ENCODE assay signal across 8 mouse cellular contexts in the genomic region with DNA sequence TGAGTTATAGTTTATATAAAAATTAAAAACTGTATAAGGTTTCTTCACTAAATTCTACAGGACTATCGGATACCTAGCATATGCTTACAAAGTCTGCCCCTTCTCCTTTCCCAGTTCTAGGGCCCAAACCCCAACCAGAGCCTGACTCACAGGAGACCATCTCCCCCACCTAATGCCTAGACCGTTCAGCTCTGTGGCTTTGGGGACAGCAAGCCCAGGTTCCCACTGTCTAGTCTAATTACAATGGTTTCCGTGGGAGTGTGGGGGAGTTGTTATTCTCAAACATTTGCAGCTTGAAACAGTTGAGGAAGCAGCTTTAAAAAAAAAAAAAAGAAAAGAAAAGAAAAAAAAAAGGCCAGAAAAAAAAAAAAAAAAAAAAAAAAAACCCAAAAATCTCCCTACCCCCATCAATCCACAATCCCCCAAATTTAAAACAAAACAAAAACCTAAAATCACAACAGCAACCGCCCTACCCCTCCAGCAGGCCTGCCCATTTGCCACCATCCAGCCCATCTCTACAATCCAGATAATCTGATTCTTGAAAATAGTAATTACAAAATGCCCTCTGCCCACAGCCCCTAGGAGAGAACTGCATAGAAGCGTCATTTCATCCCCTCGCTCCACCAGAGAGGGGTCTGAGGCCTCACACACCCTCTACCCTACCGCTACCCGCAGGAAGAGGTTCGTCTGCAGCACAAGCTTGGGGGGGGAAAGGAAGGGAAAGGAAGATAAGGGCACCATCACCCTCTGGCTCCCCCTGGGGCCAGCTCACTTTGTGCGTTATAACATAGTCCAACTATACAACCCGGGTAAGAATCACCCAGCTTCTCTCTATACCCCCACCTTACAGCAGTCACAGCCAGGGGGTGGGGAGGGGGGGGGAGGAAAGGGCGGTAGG. TPM values are rescaled to one million over a fixed set of nuclear protein-coding genes. Genes with fewer than 3 reads are reported as not detected.
DNase-seq lines count a peak whose midpoint lies in the region; ATAC-seq and TF ChIP-seq lines count a peak whose summit lies in the region.

No protein-coding gene starts in this region.

- DNase-seq in 416B (ENCODE audit: low read depth), result peak; percentile 90
- peak; percentile 59 for DNase-seq in liver, embryonic 11.5 days (ENCODE audit: low spot score)
- DNase-seq in urinary bladder, postnatal 25 days (ENCODE audit: low spot score), result no peak
- DNase-seq in cerebellum, postnatal 4 days (ENCODE audit: low spot score in 2 of 2), result no peak

- H3K27ac ChIP-seq in embryonic facial prominence, embryonic 13.5 days, result peak overlapping the region; percentile 96
- H3K27ac ChIP-seq in liver, embryonic 11.5 days (ENCODE audit: low read depth, low read length), result peak overlapping the region; percentile 96
- H3K27ac ChIP-seq in small intestine, adult 2 months (ENCODE audit: insufficient read depth, low read depth, low read length), result 0 out of 2 replicates have a peak overlapping the region, but pooled peaks have one; percentile 2

- peak overlapping the region; percentile 63 for H3K4me2 ChIP-seq in embryonic facial prominence, embryonic 13.5 days
- peak overlapping the region; percentile 71 for H3K4me2 ChIP-seq in liver, embryonic 11.5 days

- H3K9me3 ChIP-seq in erythroblast, embryonic 14.5 days (ENCODE audit: control insufficient read depth, low read length), result peaks cover 5% of the 10 kb centered on the region; the same call in 1 of the 2 replicates
- H3K9me3 ChIP-seq in embryonic facial prominence, embryonic 13.5 days, result no peaks in the 10 kb centered on the region
- H3K9me3 ChIP-seq in liver, embryonic 11.5 days (ENCODE audit: control insufficient read depth, low read length), result no peaks in the 10 kb centered on the region

- TF ChIP-seq CTCF in small intestine, adult 2 months (IDR thresholded peaks at IDR 0.05; ENCODE audit: extremely low read depth, insufficient read length, insufficient replicate concordance, low read depth, low read length), result no peak

- WGBS in embryonic facial prominence, embryonic 13.5 days, result 58% methylated on average over 11 of the region's 12 CpGs
- 32% methylated on average over 12 of the region's 12 CpGs for WGBS in liver, embryonic 11.5 days
- 67% methylated on average over 12 of the region's 12 CpGs for WGBS in small intestine, adult 2 months

- peaks cover 88% of the 10 kb centered on the region for H3K4me1 ChIP-seq in erythroblast, embryonic 14.5 days (ENCODE audit: control insufficient read depth)
- H3K4me1 ChIP-seq in embryonic facial prominence, embryonic 13.5 days, result peaks cover 21% of the 10 kb centered on the region
- H3K4me1 ChIP-seq in liver, embryonic 11.5 days (replicated peaks; ENCODE audit: control insufficient read depth, insufficient read depth, low read length), result peaks cover 50% of the 10 kb centered on the region
- H3K4me1 ChIP-seq in small intestine, adult 2 months (ENCODE audit: control insufficient read depth, insufficient read depth, insufficient read length, low read length), result peaks cover 9% of the 10 kb centered on the region

- no peaks in the 10 kb centered on the region for H3K27me3 ChIP-seq in erythroblast, embryonic 14.5 days (ENCODE audit: control insufficient read depth)
- H3K27me3 ChIP-seq in embryonic facial prominence, embryonic 13.5 days, result no peaks in the 10 kb centered on the region
- H3K27me3 ChIP-seq in liver, embryonic 11.5 days (replicated peaks; ENCODE audit: control insufficient read depth, insufficient read depth, low read length), result no peaks in the 10 kb centered on the region
- no peaks in the 10 kb centered on the region for H3K27me3 ChIP-seq in small intestine, adult 2 months (ENCODE audit: control insufficient read depth, insufficient read depth, low read length)

- H3K4me3 ChIP-seq in erythroblast, embryonic 14.5 days (replicated peaks), result peak overlapping the region; percentile 78
- 0 out of 2 replicates have a peak overlapping the region, but pooled peaks have one; percentile 75 for H3K4me3 ChIP-seq in embryonic facial prominence, embryonic 13.5 days
- H3K4me3 ChIP-seq in liver, embryonic 11.5 days (ENCODE audit: low read depth, low read length), result peak overlapping the region; percentile 72; the same call in 1 of the 2 replicates
- H3K4me3 ChIP-seq in small intestine, adult 2 months (ENCODE audit: low read depth, low read length), result no peak overlapping the region

- TF ChIP-seq POLR2A in small intestine, adult 2 months (IDR thresholded peaks at IDR 0.05; ENCODE audit: low read depth, low read length), result no peak

- ATAC-seq in erythroblast, adult 5-6 weeks (replicated peaks; ENCODE audit: low FRiP score, poor library complexity, severe bottlenecking), result no peak
- ATAC-seq in embryonic facial prominence, embryonic 13.5 days (ENCODE audit: insufficient number of reproducible peaks, insufficient read depth, low FRiP score, low TSS enrichment, low read depth), result no peak
- ATAC-seq in liver, embryonic 11.5 days (replicated peaks; ENCODE audit: low FRiP score), result peak; percentile 51

- H3K36me3 ChIP-seq in erythroblast, embryonic 14.5 days (ENCODE audit: control insufficient read depth), result peaks cover 75% of the 10 kb centered on the region
- H3K36me3 ChIP-seq in embryonic facial prominence, embryonic 13.5 days, result peaks cover 50% of the 10 kb centered on the region
- H3K36me3 ChIP-seq in liver, embryonic 11.5 days (ENCODE audit: control insufficient read depth, insufficient read depth, low read length), result peaks cover 29% of the 10 kb centered on the region
- peaks cover 46% of the 10 kb centered on the region for H3K36me3 ChIP-seq in small intestine, adult 2 months (ENCODE audit: control insufficient read depth, insufficient read depth, low read length)

- H3K9ac ChIP-seq in embryonic facial prominence, embryonic 13.5 days, result no peak overlapping the region
- H3K9ac ChIP-seq in liver, embryonic 11.5 days (ENCODE audit: low read depth, low read length), result no peak overlapping the region; the same call in 1 of the 2 replicates

RNA-seq across cellular contexts. Expression of a gene that starts 1.1 kb away (rescaled TPM):
- 54.6 and 55.9 TPM in 2 replicates for polyA plus RNA-seq in erythroblast, embryonic 14.5 days (2012)
- 20.2 and 21.5 TPM in 2 replicates for total RNA-seq in erythroblast, adult 5-6 weeks (2015; ENCODE audit: low replicate concordance)
- 35.1 and 37.9 TPM in 2 replicates for total RNA-seq in erythroblast, adult 5-6 weeks (2017; ENCODE audit: low replicate concordance)
- 90.4 and 92.5 TPM in 2 replicates for polyA plus RNA-seq in embryonic facial prominence, embryonic 13.5 days (2015; fragmentation: Nextera tagmentation; extraction: Ambion mirVana)
- polyA plus RNA-seq in liver, embryonic 11.5 days (2014; fragmentation: Nextera tagmentation; extraction: Ambion mirVana), result 128 and 140 TPM in 2 replicates
- 34.0 and 65.7 TPM in 2 replicates for polyA plus RNA-seq in small intestine, adult 2 months (2012; rRNA removed)

RNA-seq across cellular contexts. Expression of a gene that starts 23.1 kb away (rescaled TPM):
- polyA plus RNA-seq in erythroblast, embryonic 14.5 days (2012), result 0.01 and 0.02 TPM in 2 replicates
- not detected in 2 replicates for total RNA-seq in erythroblast, adult 5-6 weeks (2015; ENCODE audit: low replicate concordance)
- total RNA-seq in erythroblast, adult 5-6 weeks (2017; ENCODE audit: low replicate concordance), result not detected in 2 replicates
- polyA plus RNA-seq in embryonic facial prominence, embryonic 13.5 days (2015; fragmentation: Nextera tagmentation; extraction: Ambion mirVana), result 0.07 TPM in 1 of 2 replicates, not detected in the other
- 0.12 and 0.16 TPM in 2 replicates for polyA plus RNA-seq in liver, embryonic 11.5 days (2014; fragmentation: Nextera tagmentation; extraction: Ambion mirVana)
- not detected in 2 replicates for polyA plus RNA-seq in small intestine, adult 2 months (2012; rRNA removed)

RNA-seq across cellular contexts. Expression of a gene that starts 38.6 kb away (rescaled TPM):
- polyA plus RNA-seq in erythroblast, embryonic 14.5 days (2012), result 1.5 and 2.6 TPM in 2 replicates
- total RNA-seq in erythroblast, adult 5-6 weeks (2015; ENCODE audit: low replicate concordance), result 23.0 and 28.1 TPM in 2 replicates
- 27.9 and 31.8 TPM in 2 replicates for total RNA-seq in erythroblast, adult 5-6 weeks (2017; ENCODE audit: low replicate concordance)
- 14.4 and 15.2 TPM in 2 replicates for polyA plus RNA-seq in embryonic facial prominence, embryonic 13.5 days (2015; fragmentation: Nextera tagmentation; extraction: Ambion mirVana)
- 14.3 and 17.0 TPM in 2 replicates for polyA plus RNA-seq in liver, embryonic 11.5 days (2014; fragmentation: Nextera tagmentation; extraction: Ambion mirVana)
- 19.4 and 36.2 TPM in 2 replicates for polyA plus RNA-seq in small intestine, adult 2 months (2012; rRNA removed)

RNA-seq across cellular contexts. Expression of a gene that starts 42.8 kb away (rescaled TPM):
- not detected in 2 replicates for polyA plus RNA-seq in erythroblast, embryonic 14.5 days (2012)
- total RNA-seq in erythroblast, adult 5-6 weeks (2015; ENCODE audit: low replicate concordance), result not detected in 2 replicates
- total RNA-seq in erythroblast, adult 5-6 weeks (2017; ENCODE audit: low replicate concordance), result not detected in 2 replicates
- not detected in 2 replicates for polyA plus RNA-seq in embryonic facial prominence, embryonic 13.5 days (2015; fragmentation: Nextera tagmentation; extraction: Ambion mirVana)
- polyA plus RNA-seq in liver, embryonic 11.5 days (2014; fragmentation: Nextera tagmentation; extraction: Ambion mirVana), result not detected in 2 replicates
- 0.06 TPM in 1 of 2 replicates, not detected in the other for polyA plus RNA-seq in small intestine, adult 2 months (2012; rRNA removed)

RNA-seq across cellular contexts. Expression of a gene that starts 54.5 kb away (rescaled TPM):
- not detected in 2 replicates for polyA plus RNA-seq in erythroblast, embryonic 14.5 days (2012)
- total RNA-seq in erythroblast, adult 5-6 weeks (2015; ENCODE audit: low replicate concordance), result 1.0 TPM in 1 of 2 replicates, not detected in the other
- not detected in 2 replicates for total RNA-seq in erythroblast, adult 5-6 weeks (2017; ENCODE audit: low replicate concordance)
- polyA plus RNA-seq in embryonic facial prominence, embryonic 13.5 days (2015; fragmentation: Nextera tagmentation; extraction: Ambion mirVana), result 4.9 and 5.3 TPM in 2 replicates
- not detected in 2 replicates for polyA plus RNA-seq in liver, embryonic 11.5 days (2014; fragmentation: Nextera tagmentation; extraction: Ambion mirVana)
- 0.17 and 0.18 TPM in 2 replicates for polyA plus RNA-seq in small intestine, adult 2 months (2012; rRNA removed)

Comparison
In these comparisons a context has a peak if more than half of its experiments do, and no peak if none do; other contexts are left out.
1. DNase-seq: peak in 416B (single experiment) and liver, embryonic 11.5 days (single experiment); none in urinary bladder, postnatal 25 days (single experiment) and cerebellum, postnatal 4 days (0 of 2).
2. H3K27ac ChIP-seq: peak in every context shown above with its lines; median percentile 96 in embryonic facial prominence, embryonic 13.5 days; 96 in liver, embryonic 11.5 days; 2 in small intestine, adult 2 months.